Mouse (Mus musculus): ENCODE data around the gene Gm10295.

DNA sequence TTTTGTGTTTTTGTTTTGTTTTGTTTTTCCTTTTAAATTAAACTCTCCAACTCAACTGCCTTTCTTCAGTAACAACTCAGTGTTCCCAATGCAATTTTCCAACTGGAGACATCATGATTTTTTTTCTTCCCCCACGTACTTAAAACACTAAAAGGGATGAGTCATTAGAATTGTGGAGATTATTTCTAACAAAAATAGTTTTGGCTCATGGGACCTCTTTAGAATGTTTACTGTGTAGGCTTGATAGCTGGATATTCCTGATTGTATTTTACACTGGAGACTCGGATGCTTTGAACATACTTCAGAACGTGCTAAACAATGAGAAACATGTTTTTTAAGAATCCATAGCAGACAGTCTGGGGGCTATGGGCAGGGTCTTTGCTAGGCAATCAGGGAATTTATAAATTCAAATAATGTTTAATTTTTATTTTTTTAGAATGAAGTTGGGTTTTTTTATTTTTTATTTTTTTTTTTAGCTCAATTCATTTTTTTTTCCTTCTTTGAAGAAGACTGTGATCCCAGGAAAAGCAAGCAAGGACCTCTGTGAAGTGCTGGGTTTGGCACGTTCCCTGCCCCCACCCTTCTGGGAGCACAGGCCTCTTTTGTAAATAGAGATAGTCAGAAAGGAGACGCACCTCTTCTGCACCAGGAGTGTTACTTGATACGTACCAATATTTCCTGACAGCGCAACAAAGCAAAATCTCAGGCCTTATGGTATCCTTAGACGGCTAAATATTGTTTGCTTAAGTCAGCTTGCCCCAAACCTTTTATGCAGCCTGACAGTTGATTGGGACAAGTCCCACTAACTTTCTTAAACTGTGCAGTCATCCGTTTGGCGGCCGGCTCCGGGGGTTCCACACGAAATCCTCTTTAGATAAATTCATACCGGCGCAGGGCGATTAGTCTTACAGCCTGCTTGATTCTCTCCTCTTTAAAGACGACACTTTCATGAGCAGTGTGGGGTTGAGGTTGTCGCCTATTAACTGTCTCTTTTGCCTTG is 28.8 kb upstream of the Gm10295 start:
- no peak for TF ChIP-seq POLR2A (IDR thresholded peaks at IDR 0.05; ENCODE audit: control insufficient read depth, low read depth, low read length)
- no peak for TF ChIP-seq CTCF (IDR thresholded peaks at IDR 0.05; ENCODE audit: control insufficient read depth, insufficient read depth, insufficient replicate concordance, low read depth, low read length)
